Mouse (Mus musculus) embryo, embryonic 9.5 days (tissue): ENCODE data around the gene Rad54l2.

Source experiments
- DNase-seq: peaks from one replicate; pipeline ENCODE4 v3.0.0-alpha.2; 2017; ENCODE audit errors: extremely low spot score

Rad54l2 gene

DNA sequence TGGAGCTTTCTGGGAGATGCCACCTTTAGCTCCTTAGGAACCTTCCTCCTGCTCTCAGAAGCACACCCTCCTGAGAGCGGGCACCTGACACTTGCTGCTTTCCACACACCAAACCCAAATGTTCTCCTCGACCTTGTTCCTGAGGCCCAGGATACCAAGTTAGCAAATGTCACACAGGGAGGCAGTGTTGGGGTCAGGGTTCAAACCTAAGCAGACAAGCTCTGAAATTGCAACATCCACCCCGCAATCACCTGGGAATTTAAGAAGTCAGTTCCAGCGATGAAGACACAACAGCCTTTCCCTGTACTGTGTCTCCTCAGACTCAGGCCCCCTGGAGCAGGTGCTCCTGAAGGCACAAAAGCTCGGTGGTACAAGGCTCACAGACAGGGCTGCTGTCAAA is 111.3 kb downstream of the Rad54l2 start:
- DNase-seq, result no peak

GRCm38 (mm10) chr9:106676571-106676970 is 112.4 kb downstream of the Rad54l2 start:
- no peak for DNase-seq

DNA sequence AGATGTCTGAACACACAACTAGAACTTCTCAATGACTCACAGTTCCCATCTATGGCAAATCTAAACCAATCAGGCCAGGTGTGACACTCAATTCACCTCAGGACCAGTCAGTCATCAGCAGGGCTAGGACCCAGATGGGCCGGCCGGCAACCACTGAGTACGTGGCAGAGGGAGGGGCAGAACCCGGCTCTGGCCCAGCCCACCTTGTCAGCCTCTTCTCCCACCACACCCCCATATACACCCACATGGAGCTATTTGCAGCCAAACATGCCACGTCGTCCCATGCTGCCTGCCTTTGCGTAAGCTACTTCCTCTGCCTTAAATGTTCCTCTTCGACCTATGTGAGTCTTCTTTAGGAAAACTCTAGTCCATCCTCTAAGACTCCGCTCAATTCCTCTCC is 113.0 kb downstream of the Rad54l2 start:
- DNase-seq, result no peak

- peak; percentile 83 for DNase-seq
Measured at GRCm38 (mm10) chr9:106675480-106675879, 113.5 kb downstream of the Rad54l2 start.

GRCm38 (mm10) chr9:106673860-106674259 is 115.1 kb downstream of the Rad54l2 start:
- no peak for DNase-seq

GRCm38 (mm10) chr9:106664856-106665255 is 124.1 kb downstream of the Rad54l2 start:
- DNase-seq, result no peak

DNA sequence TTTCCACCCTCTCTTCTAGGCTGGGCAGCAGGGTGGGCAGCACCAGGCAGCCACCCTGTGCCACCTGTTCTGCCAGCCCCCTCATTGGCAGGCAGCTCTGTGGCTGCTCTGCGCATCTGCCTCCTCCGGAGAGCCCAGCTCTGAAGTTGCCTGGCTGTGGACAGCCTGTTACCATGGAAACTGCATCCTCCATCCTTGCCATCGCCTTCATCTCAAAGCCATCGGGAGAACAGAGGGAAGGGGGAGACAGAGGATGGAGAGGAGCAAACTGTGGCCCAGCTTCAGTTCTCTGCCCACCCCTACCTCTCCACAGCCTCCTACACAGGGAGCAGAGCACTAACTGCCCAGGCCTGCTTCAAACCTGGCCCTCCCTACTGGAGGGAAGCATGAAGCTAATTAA is 124.6 kb downstream of the Rad54l2 start:
- no peak for DNase-seq

- no peak for DNase-seq
Measured at GRCm38 (mm10) chr9:106663200-106663599, 125.8 kb downstream of the Rad54l2 start.

GRCm38 (mm10) chr9:106659935-106660334 is 129.1 kb downstream of the Rad54l2 start:
- DNase-seq, result no peak

DNA sequence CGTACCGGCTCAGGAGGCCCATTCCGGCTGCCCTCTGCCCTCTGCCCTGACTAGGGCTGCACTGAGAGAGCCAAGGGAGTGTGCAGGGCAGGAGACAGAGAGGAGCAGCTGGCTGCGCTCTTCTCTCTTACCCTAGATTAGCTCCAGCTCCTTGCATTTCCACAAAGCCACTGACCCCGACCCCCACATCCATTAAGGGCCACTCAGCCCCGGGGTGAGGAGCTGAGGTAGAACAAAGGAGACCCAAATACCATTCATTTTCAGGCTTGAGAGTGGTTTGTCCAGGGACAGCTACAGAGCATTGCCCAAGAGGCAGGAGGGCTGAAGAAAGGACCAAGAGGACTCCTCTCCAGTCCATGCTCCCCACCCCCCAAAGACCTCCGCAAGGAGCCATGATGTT is 129.6 kb downstream of the Rad54l2 start:
- DNase-seq, result peak; percentile 40

DNA sequence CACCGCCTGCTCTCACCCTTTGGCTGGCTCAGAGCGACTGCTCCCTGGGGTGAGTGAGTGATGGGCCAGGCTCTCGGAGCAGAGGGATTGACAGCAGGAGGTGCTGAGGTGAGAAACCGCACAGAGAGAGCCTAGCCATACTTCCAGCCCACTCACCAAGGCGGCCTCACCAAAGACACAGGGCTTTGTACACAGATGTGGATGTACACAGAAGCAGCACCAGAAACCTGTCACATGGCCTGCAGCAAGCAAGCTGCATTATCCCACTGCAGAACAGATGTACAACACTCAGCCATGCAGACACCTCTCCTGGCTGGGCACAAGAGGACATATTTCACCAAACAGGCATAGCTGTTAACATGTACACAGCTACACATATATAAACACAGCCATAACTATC is 131.4 kb downstream of the Rad54l2 start:
- no peak for DNase-seq

DNA sequence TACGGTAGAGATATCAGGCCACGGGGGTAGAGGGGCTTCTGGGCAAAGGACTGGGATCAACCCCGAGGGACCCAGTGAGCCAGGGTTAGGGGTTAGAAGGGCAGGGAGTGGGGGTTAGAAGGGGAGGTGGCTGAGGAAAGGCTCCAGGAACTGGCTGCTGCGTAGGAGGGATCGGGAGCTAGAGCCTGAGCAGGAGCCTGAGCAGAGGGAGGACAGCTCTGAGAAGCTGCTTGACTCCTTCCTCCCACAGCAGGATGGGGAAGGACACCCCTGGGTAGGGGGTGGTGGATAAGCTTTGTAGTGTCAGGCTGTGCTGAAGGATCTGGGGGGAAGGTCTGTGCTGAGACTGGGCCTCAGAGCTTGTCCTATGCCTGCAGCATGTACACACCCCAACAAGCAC is 132.2 kb downstream of the Rad54l2 start:
- no peak for DNase-seq

- peak; percentile 86 for DNase-seq
Measured at GRCm38 (mm10) chr9:106655884-106656720, 132.9 kb downstream of the Rad54l2 start, which contains the start of gene Grm2. Gene Grm2 (minus strand): TSS chr9:106656082.

GRCm38 (mm10) chr9:106652720-106653119 is 136.3 kb downstream of the Rad54l2 start:
- DNase-seq, result no peak

GRCm38 (mm10) chr9:106647226-106647625 is 141.8 kb downstream of the Rad54l2 start:
- DNase-seq, result no peak

- DNase-seq, result no peak
Measured at GRCm38 (mm10) chr9:106645684-106646271, 143.2 kb downstream of the Rad54l2 start.

GRCm38 (mm10) chr9:106643787-106644186 is 145.2 kb downstream of the Rad54l2 start:
- no peak for DNase-seq

GRCm38 (mm10) chr9:106643128-106643527 is 145.9 kb downstream of the Rad54l2 start:
- DNase-seq, result peak; percentile 79

DNA sequence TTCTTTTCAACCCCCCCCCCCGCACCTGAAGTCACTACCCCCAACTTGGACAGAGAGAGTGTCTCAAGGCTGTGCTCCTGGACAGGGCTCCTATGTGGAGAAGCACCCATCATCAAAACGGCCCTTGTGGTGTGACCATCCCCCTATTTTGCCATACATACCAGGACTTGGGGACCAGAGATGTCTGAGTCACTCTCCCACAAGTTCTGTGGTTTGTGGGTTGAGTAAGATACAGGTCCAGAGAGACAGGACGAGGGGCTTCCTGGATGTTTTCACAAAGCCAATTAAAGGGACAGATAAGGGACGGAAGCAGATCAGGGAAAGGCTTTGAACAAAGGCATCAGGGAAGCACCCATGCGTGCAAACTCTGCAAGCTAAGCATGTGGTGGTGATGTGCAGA is 147.6 kb downstream of the Rad54l2 start:
- DNase-seq, result no peak

GRCm38 (mm10) chr9:106638154-106638553 is 150.8 kb downstream of the Rad54l2 start:
- DNase-seq, result no peak
